Mouse (Mus musculus): ENCODE measurements at regions not wholly inside any gene's neighbourhood (a gene's known extent, or its start where the extent isn't known, plus 50 kb on each side); places are given as distances from the start of the nearest gene placed in this dataset.

GRCm38 (mm10) chr12:27977548-27978256, 574.5 kb downstream of the Dcdc2c start:
- H3K4me3 ChIP-seq (ENCODE audit: insufficient read depth, poor library complexity, severe bottlenecking) = no peak overlapping the region
- TF ChIP-seq MYOD1 (IDR thresholded peaks at IDR 0.05; ENCODE audit: control insufficient read depth, insufficient read length, low read depth) = no peak
- TF ChIP-seq MYOG (IDR thresholded peaks at IDR 0.05; ENCODE audit: control insufficient read depth, extremely low read depth, insufficient read length) = no peak
- no peak for TF ChIP-seq FOSL1 (IDR thresholded peaks at IDR 0.05; ENCODE audit: insufficient read depth, low read length, poor library complexity, severe bottlenecking)
- TF ChIP-seq MAX (IDR thresholded peaks at IDR 0.05) = no peak
- no peak for TF ChIP-seq USF1 (IDR thresholded peaks at IDR 0.05; ENCODE audit: low read depth)
- TF ChIP-seq CTCF (IDR thresholded peaks at IDR 0.05; ENCODE audit: control insufficient read depth, insufficient read depth, insufficient read length) = no peak
- no peak for TF ChIP-seq CEBPB (IDR thresholded peaks at IDR 0.05; ENCODE audit: low read depth)
- H3K79me2 ChIP-seq (ENCODE audit: control insufficient read depth, insufficient read depth) = no peaks in the 10 kb centered on the region
- no peaks in the 10 kb centered on the region for H3K27me3 ChIP-seq (ENCODE audit: control insufficient read depth, insufficient read depth, insufficient read length)
- no peak overlapping the region for H3ac ChIP-seq (ENCODE audit: control insufficient read depth, insufficient read length, low read depth)
- no peaks in the 10 kb centered on the region for H3K36me3 ChIP-seq (ENCODE audit: control insufficient read depth, insufficient read depth)
- H3K79me3 ChIP-seq (ENCODE audit: low read depth) = no peaks in the 10 kb centered on the region

GRCm38 (mm10) chr12:27962908-27963307, 589.3 kb downstream of the Dcdc2c start:
- H3ac ChIP-seq (ENCODE audit: control insufficient read depth, insufficient read length, low read depth) = no peak overlapping the region

GRCm38 (mm10) chr12:27960064-27960463, 592.1 kb downstream of the Dcdc2c start:
- TF ChIP-seq CTCF (IDR thresholded peaks at IDR 0.05; ENCODE audit: control insufficient read depth, insufficient read depth, insufficient read length) (no peak), FOSL1 (IDR thresholded peaks at IDR 0.05; ENCODE audit: insufficient read depth, low read length, poor library complexity, severe bottlenecking) (no peak), MAX (IDR thresholded peaks at IDR 0.05) (no peak), MYOG (IDR thresholded peaks at IDR 0.05; ENCODE audit: control insufficient read depth, extremely low read depth, insufficient read length) (no peak), CEBPB (IDR thresholded peaks at IDR 0.05; ENCODE audit: low read depth) (no peak), USF1 (IDR thresholded peaks at IDR 0.05; ENCODE audit: low read depth) (no peak), MYOD1 (IDR thresholded peaks at IDR 0.05; ENCODE audit: control insufficient read depth, insufficient read length, low read depth) (no peak)

More at GRCm38 (mm10) chr12:27962908-27963307, 589.3 kb downstream of the Dcdc2c start:
- Histone ChIP-seq H3K79me3 (ENCODE audit: low read depth) (no peaks in the 10 kb centered on the region), H3K27me3 (ENCODE audit: control insufficient read depth, insufficient read depth, insufficient read length) (no peaks in the 10 kb centered on the region), H3K4me3 (ENCODE audit: insufficient read depth, poor library complexity, severe bottlenecking) (no peak overlapping the region), H3K79me2 (ENCODE audit: control insufficient read depth, insufficient read depth) (no peaks in the 10 kb centered on the region), H3K36me3 (ENCODE audit: control insufficient read depth, insufficient read depth) (no peaks in the 10 kb centered on the region)
- TF ChIP-seq FOSL1 (IDR thresholded peaks at IDR 0.05; ENCODE audit: insufficient read depth, low read length, poor library complexity, severe bottlenecking) = no peak
- TF ChIP-seq CTCF (IDR thresholded peaks at IDR 0.05; ENCODE audit: control insufficient read depth, insufficient read depth, insufficient read length) = no peak
- no peak for TF ChIP-seq CEBPB (IDR thresholded peaks at IDR 0.05; ENCODE audit: low read depth)
- no peak for TF ChIP-seq MAX (IDR thresholded peaks at IDR 0.05)
- no peak for TF ChIP-seq MYOG (IDR thresholded peaks at IDR 0.05; ENCODE audit: control insufficient read depth, extremely low read depth, insufficient read length)
- no peak for TF ChIP-seq USF1 (IDR thresholded peaks at IDR 0.05; ENCODE audit: low read depth)
- no peak for TF ChIP-seq MYOD1 (IDR thresholded peaks at IDR 0.05; ENCODE audit: control insufficient read depth, insufficient read length, low read depth)

GRCm38 (mm10) chr12:27947646-27948045, 604.6 kb downstream of the Dcdc2c start:
- no peak for TF ChIP-seq MYOD1 (IDR thresholded peaks at IDR 0.05; ENCODE audit: control insufficient read depth, insufficient read length, low read depth)
- TF ChIP-seq CEBPB (IDR thresholded peaks at IDR 0.05; ENCODE audit: low read depth) = no peak
- TF ChIP-seq USF1 (IDR thresholded peaks at IDR 0.05; ENCODE audit: low read depth) = no peak
- TF ChIP-seq MAX (IDR thresholded peaks at IDR 0.05) = no peak
- TF ChIP-seq MYOG (IDR thresholded peaks at IDR 0.05; ENCODE audit: control insufficient read depth, extremely low read depth, insufficient read length) = no peak
- TF ChIP-seq FOSL1 (IDR thresholded peaks at IDR 0.05; ENCODE audit: insufficient read depth, low read length, poor library complexity, severe bottlenecking) = no peak
- no peak for TF ChIP-seq CTCF (IDR thresholded peaks at IDR 0.05; ENCODE audit: control insufficient read depth, insufficient read depth, insufficient read length)
- Histone ChIP-seq H3K36me3 (ENCODE audit: control insufficient read depth, insufficient read depth) (no peaks in the 10 kb centered on the region), H3K79me2 (ENCODE audit: control insufficient read depth, insufficient read depth) (no peaks in the 10 kb centered on the region), H3ac (ENCODE audit: control insufficient read depth, insufficient read length, low read depth) (no peak overlapping the region), H3K79me3 (ENCODE audit: low read depth) (no peaks in the 10 kb centered on the region), H3K27me3 (ENCODE audit: control insufficient read depth, insufficient read depth, insufficient read length) (no peaks in the 10 kb centered on the region), H3K4me3 (ENCODE audit: insufficient read depth, poor library complexity, severe bottlenecking) (no peak overlapping the region)

More at GRCm38 (mm10) chr12:27960064-27960463, 592.1 kb downstream of the Dcdc2c start:
- H3K79me3 ChIP-seq (ENCODE audit: low read depth) = no peaks in the 10 kb centered on the region
- H3K79me2 ChIP-seq (ENCODE audit: control insufficient read depth, insufficient read depth) = no peaks in the 10 kb centered on the region
- H3K36me3 ChIP-seq (ENCODE audit: control insufficient read depth, insufficient read depth) = no peaks in the 10 kb centered on the region
- H3ac ChIP-seq (ENCODE audit: control insufficient read depth, insufficient read length, low read depth) = no peak overlapping the region
- H3K4me3 ChIP-seq (ENCODE audit: insufficient read depth, poor library complexity, severe bottlenecking) = no peak overlapping the region
- H3K27me3 ChIP-seq (ENCODE audit: control insufficient read depth, insufficient read depth, insufficient read length) = no peaks in the 10 kb centered on the region

- no peak overlapping the region for H3ac ChIP-seq (ENCODE audit: control insufficient read depth, insufficient read length, low read depth)
Measured at GRCm38 (mm10) chr12:27946866-27947459, 604.6 kb upstream of the Sox11 start.

More at GRCm38 (mm10) chr12:27946866-27947459, 604.6 kb upstream of the Sox11 start:
- Histone ChIP-seq H3K79me3 (ENCODE audit: low read depth) (no peaks in the 10 kb centered on the region), H3K79me2 (ENCODE audit: control insufficient read depth, insufficient read depth) (no peaks in the 10 kb centered on the region), H3K27me3 (ENCODE audit: control insufficient read depth, insufficient read depth, insufficient read length) (no peaks in the 10 kb centered on the region), H3K36me3 (ENCODE audit: control insufficient read depth, insufficient read depth) (no peaks in the 10 kb centered on the region), H3K4me3 (ENCODE audit: insufficient read depth, poor library complexity, severe bottlenecking) (no peak overlapping the region)
- TF ChIP-seq MYOG (IDR thresholded peaks at IDR 0.05; ENCODE audit: control insufficient read depth, extremely low read depth, insufficient read length) (no peak), MYOD1 (IDR thresholded peaks at IDR 0.05; ENCODE audit: control insufficient read depth, insufficient read length, low read depth) (no peak), CEBPB (IDR thresholded peaks at IDR 0.05; ENCODE audit: low read depth) (no peak), USF1 (IDR thresholded peaks at IDR 0.05; ENCODE audit: low read depth) (no peak), CTCF (IDR thresholded peaks at IDR 0.05; ENCODE audit: control insufficient read depth, insufficient read depth, insufficient read length) (no peak), FOSL1 (IDR thresholded peaks at IDR 0.05; ENCODE audit: insufficient read depth, low read length, poor library complexity, severe bottlenecking) (no peak), MAX (IDR thresholded peaks at IDR 0.05) (no peak)
